Mouse (Mus musculus) layer of hippocampus, adult 9-10 months (tissue): ENCODE measurements at regions not wholly inside any gene's neighbourhood (a gene's known extent, or its start where the extent isn't known, plus 50 kb on each side); places are given as distances from the start of the nearest gene placed in this dataset.

Experiments used
- DNase-seq: peaks from one replicate; pipeline ENCODE4 v3.0.0; 2022; ENCODE audit warnings: low spot score

GRCm38 (mm10) chr11:39298782-39299181 is 1396.2 kb downstream of the Mat2b start:
- no peak for DNase-seq

- peak; percentile 3 for DNase-seq
These were observed 1439.6 kb downstream of the Mat2b start for GRCm38 (mm10) chr11:39255425-39255824.

DNA sequence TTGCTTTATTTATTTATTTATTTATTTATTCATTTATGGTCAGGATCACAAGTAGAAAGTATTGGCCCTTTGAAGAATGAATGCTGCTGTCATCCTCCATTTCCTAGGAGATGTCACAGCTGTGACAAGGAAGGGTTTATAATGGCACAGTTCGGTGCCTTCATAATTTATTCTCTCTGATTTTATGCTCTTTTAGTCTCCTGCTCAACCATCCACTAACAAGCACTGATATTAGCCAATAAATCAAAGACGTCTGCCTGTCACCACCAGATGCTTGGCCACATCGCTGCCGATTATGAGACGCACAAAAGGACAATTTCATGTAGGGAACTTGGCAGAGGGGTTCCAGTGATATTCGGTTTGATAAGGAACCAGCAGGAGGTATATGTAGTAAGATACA is 1466.7 kb downstream of the Mat2b start:
- DNase-seq: no peak

DNA sequence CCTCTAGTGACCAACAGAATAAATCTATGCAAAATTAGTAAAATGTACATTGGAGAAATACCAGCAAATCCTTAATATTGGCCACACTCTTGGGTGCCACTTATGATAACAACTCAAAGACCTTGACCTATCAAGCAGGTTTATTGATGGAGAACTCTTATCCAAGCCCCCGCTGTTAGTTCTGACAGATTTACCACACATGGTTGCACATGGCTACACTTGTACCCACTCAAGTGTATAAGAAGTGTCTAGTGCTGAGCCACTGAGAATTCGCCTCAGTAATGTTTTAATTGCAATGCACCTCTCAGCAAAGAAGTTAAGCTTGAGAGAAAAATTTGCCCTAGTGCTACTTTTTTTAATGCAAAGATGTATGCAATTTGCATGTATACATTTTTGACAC is 1470.3 kb downstream of the Mat2b start:
- DNase-seq: no peak

- DNase-seq: no peak
These were observed 1471.6 kb downstream of the Mat2b start for GRCm38 (mm10) chr11:39223397-39223796.
